Mouse (Mus musculus) cerebellum, adult 2 months (tissue): ENCODE measurements at regions not wholly inside any gene's neighbourhood (a gene's known extent, or its start where the extent isn't known, plus 50 kb on each side); places are given as distances from the start of the nearest gene placed in this dataset.

ENCODE experiments used
- DNase-seq, 2 experiments: peaks; one replicate each; pipeline ENCODE4 v3.0.0; 2021
- H3K27ac ChIP-seq: fragments of 200-500 bp; 2 replicates; pipeline ENCODE4 v1.5.1; 2012; ENCODE audit warnings: low read length, control low read depth, inconsistent platforms; ENCODE audit not compliant: insufficient read depth
- H3K27me3 ChIP-seq: fragments of 200-500 bp; 2 replicates; pipeline ENCODE4 v1.6.1; 2012; ENCODE audit warnings: inconsistent platforms, mild to moderate bottlenecking, low read length, moderate library complexity; ENCODE audit not compliant: control insufficient read depth, insufficient read depth
- H3K4me1 ChIP-seq: fragments of 200-500 bp; 2 replicates; pipeline ENCODE4 v1.6.1; 2011; ENCODE audit warnings: low read length; ENCODE audit not compliant: control insufficient read depth, insufficient read depth
- H3K4me3 ChIP-seq: fragments of 200-500 bp; replicated peaks from 2 replicates; pipeline ENCODE3; 2011; ENCODE audit warnings: mild to moderate bottlenecking, low read depth, low read length, control low read depth; ENCODE audit not compliant: insufficient read depth
- CTCF ChIP-seq: fragments of 200-500 bp; IDR thresholded peaks from 2 replicates; pipeline ENCODE4 v1.5.1; 2011; ENCODE audit warnings: low read depth, mild to moderate bottlenecking, control low read depth, low read length, moderate library complexity, borderline replicate concordance; ENCODE audit not compliant: insufficient read depth
- POLR2A ChIP-seq: fragments of 200-500 bp; IDR thresholded peaks from 2 replicates; pipeline ENCODE4 v1.6.1; 2011; ENCODE audit warnings: low read length, control low read depth, borderline replicate concordance; ENCODE audit not compliant: insufficient read depth
- whole genome bisulfite sequencing: fragments of 180-500 bp; shearing (Covaris S2); methylation state at CpG from one replicate; pipeline ENCODE4 v1.1.7; 2018; 5-methylcytosine and 5-hydroxymethylcytosine counted together

- Histone ChIP-seq H3K4me1 (no peaks in the 10 kb centered on the region), H3K4me3 (no peak overlapping the region), H3K27ac (no peak overlapping the region), H3K27me3 (no peaks in the 10 kb centered on the region)
- 88% methylated on average over 1 of the region's 1 CpGs for WGBS
- DNase-seq: no peak
- TF ChIP-seq POLR2A (no peak), CTCF (no peak)
These were observed 469.4 kb upstream of the Zic4 start for GRCm38 (mm10) chr9:90892816-90893215.

DNA sequence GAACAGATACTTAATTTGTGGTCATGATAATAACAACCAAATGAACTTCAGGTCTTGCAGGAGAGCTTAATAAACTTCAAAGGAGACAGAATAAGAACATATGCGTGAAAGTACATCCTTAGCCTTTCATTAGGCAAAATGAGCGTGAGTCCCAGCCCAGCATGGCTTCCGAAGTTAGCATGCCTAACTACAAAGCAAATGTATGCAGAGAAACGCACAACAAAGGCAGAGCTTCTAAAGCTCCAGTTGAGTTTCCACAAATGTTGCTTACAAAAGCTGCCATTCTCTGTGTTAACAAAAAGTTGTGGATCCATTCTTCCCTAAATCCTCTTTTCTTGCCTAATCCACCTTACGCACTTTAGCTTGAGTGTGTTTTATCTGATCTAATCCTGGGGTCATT, 458.7 kb upstream of the Zic4 start:
- Histone ChIP-seq H3K4me3 (no peak overlapping the region), H3K27me3 (no peaks in the 10 kb centered on the region), H3K27ac (no peak overlapping the region), H3K4me1 (no peaks in the 10 kb centered on the region)
- TF ChIP-seq POLR2A: no peak
- no peak for DNase-seq
- WGBS: 51% methylated on average over 5 of the region's 5 CpGs

GRCm38 (mm10) chr9:90906106-90906505, 456.1 kb upstream of the Zic4 start:
- Histone ChIP-seq H3K27me3 (no peaks in the 10 kb centered on the region), H3K4me1 (no peaks in the 10 kb centered on the region), H3K4me3 (no peak overlapping the region), H3K27ac (no peak overlapping the region)
- no peak for DNase-seq
- 95% methylated on average over 5 of the region's 5 CpGs for WGBS
- no peak for TF ChIP-seq POLR2A
- TF ChIP-seq CTCF: no peak

DNA sequence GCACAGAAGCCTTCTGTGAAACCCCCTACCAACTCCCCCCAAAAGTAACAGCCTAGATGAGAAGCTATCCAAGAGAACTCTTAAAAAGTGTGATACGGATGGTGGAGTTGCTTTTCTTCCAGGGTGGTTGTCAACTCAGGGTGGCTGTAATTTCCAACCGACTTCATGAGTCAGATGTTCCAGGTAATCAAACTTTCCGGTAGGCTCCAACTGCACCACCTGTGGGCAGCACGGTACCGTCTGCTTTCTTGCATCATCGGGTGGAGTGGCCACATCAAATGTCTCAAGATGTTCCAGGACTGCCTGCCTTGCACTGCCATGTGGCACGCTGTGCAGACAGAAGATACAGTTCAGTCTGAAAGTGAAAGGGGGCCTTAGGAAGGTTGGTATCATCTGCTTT, 455.5 kb upstream of the Zic4 start:
- no peak overlapping the region for H3K4me3 ChIP-seq

GRCm38 (mm10) chr9:90954613-90955012, 407.6 kb upstream of the Zic4 start:
- Histone ChIP-seq H3K27me3 (no peaks in the 10 kb centered on the region), H3K4me1 (no peaks in the 10 kb centered on the region), H3K4me3 (no peak overlapping the region), H3K27ac (no peak overlapping the region)
- DNase-seq: no peak
- TF ChIP-seq CTCF (no peak), POLR2A (no peak)

More for the DNA sequence above, 455.5 kb upstream of the Zic4 start:
- Histone ChIP-seq H3K27me3 (no peaks in the 10 kb centered on the region), H3K4me1 (no peaks in the 10 kb centered on the region), H3K27ac (no peak overlapping the region)
- 92% methylated on average over 7 of the region's 7 CpGs for WGBS
- no peak for DNase-seq
- TF ChIP-seq POLR2A (no peak), CTCF (no peak)

DNA sequence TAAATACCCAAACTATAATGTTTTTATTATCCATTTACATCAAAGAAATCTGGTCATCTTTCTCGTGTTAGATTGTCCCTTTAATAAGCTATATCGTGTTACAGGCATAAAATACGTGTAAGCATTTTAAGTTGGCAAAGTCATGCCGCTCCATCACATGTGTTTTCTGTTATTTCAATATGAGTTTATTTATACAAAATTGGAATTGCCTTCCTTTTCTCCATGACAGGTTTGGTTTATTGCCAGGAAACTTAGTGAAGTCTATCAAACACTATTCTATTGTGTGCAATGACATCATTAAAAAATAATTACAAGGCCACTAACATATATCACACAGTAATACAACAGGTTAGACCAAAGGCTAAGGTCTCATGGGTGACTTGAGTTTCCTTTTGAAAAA, 400.8 kb upstream of the Zic4 start:
- whole genome bisulfite sequencing: 70% methylated on average over 4 of the region's 4 CpGs

GRCm38 (mm10) chr9:90964043-90964442, 398.2 kb upstream of the Zic4 start:
- DNase-seq: no peak
- no peaks in the 10 kb centered on the region for H3K4me1 ChIP-seq
- TF ChIP-seq POLR2A: no peak
- no peak overlapping the region for H3K27ac ChIP-seq
- H3K4me3 ChIP-seq: no peak overlapping the region
- WGBS: 69% methylated on average over 3 of the region's 3 CpGs
- no peaks in the 10 kb centered on the region for H3K27me3 ChIP-seq

More for the DNA sequence above, 400.8 kb upstream of the Zic4 start:
- H3K4me1 ChIP-seq: no peaks in the 10 kb centered on the region
- no peak overlapping the region for H3K4me3 ChIP-seq
- no peak for DNase-seq
- no peak for TF ChIP-seq POLR2A
- no peak overlapping the region for H3K27ac ChIP-seq
- H3K27me3 ChIP-seq: no peaks in the 10 kb centered on the region

DNA sequence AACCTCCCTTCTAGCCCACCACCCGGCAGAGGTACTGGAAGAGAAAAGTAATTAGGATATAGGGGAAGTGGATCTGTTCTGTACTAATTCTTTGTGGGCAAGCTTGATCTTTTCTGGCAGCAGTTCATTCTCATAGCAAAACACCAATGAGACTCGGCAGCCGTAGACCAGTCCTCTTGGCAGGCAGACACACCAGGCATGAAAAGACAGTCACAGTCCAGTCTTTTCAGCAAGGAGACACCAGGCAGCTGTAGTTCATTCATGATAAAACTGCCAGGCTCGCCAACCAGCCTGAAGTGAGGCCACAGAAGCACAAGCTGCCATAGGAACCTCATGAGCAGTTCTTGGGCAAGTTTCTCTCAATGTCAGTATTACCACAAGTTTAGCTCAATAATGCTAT, 383.5 kb upstream of the Zic4 start:
- Histone ChIP-seq H3K27ac (no peak overlapping the region), H3K4me3 (no peak overlapping the region), H3K27me3 (no peaks in the 10 kb centered on the region), H3K4me1 (no peaks in the 10 kb centered on the region)
- no peak for TF ChIP-seq POLR2A
- no peak for TF ChIP-seq CTCF
- WGBS: 26% methylated on average over 4 of the region's 4 CpGs
- DNase-seq: no peak

DNA sequence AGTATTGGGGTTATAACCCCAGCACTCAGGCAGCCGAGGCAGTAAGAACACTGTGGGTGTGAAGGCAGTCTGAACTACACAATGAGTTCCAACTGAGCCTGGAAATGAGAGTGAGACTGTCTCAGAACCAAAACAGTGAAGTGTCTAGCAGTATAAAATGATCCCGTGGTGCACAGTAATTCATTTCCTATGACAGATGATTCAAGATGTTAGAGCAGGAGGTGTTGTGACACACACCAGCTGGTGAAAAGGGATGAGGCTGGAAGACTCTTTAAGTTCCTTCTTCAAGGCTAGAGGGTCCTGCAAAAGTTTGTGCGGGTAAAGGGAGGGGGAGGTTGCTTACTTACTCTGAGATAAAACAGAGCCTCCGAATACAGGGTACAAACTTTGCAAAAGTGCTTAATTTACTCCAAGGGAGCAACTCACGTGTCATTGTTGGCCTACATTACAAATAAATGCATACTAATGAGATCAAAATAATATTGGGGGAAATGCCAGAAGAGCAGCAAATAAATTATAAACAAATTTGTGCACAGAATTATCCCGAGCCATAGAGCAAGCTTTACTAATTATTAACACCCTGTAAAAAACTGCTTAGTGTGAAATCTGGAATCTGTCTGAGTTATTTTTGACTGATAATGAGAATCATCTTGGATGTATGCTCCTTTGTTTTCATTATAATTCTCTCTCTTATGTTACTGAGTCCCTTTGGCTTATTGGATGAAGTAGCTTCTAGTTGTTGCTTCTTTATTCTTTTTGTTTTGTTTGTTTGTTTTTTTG, 382.0 kb upstream of the Zic4 start:
- Histone ChIP-seq H3K27me3 (no peaks in the 10 kb centered on the region), H3K27ac (no peak overlapping the region), H3K4me1 (no peaks in the 10 kb centered on the region), H3K4me3 (no peak overlapping the region)
- DNase-seq: no peak
- 48% methylated on average over 6 of the region's 6 CpGs for WGBS
- TF ChIP-seq CTCF: no peak
- TF ChIP-seq POLR2A: no peak
